Mouse (Mus musculus) T-helper 1 cell (primary cell): ENCODE measurements around the gene Cela3b.

ENCODE experiments used
- in situ Hi-C: fragments of 300-600 bp; cut with MboI, MseI; formaldehyde crosslinking; loops from one replicate; pipeline ENCODE4 v1.15.1; 2025; ENCODE audit warnings: high pct_unique_total_duplicates

The Cela3b gene

GRCm38 (mm10) chr4:137375314-137376278 lies 54.7 kb downstream of the Cela3b start:
- in situ Hi-C loops, result no loop called here

- in situ Hi-C loops, result loop anchor here (25.0 kb wide), 2 partner anchors 1286 to 1936 kb away; partner anchors contain the start of gene Rcan3
These were observed 56.6 kb downstream of the Cela3b start for GRCm38 (mm10) chr4:137373711-137374110.

DNA sequence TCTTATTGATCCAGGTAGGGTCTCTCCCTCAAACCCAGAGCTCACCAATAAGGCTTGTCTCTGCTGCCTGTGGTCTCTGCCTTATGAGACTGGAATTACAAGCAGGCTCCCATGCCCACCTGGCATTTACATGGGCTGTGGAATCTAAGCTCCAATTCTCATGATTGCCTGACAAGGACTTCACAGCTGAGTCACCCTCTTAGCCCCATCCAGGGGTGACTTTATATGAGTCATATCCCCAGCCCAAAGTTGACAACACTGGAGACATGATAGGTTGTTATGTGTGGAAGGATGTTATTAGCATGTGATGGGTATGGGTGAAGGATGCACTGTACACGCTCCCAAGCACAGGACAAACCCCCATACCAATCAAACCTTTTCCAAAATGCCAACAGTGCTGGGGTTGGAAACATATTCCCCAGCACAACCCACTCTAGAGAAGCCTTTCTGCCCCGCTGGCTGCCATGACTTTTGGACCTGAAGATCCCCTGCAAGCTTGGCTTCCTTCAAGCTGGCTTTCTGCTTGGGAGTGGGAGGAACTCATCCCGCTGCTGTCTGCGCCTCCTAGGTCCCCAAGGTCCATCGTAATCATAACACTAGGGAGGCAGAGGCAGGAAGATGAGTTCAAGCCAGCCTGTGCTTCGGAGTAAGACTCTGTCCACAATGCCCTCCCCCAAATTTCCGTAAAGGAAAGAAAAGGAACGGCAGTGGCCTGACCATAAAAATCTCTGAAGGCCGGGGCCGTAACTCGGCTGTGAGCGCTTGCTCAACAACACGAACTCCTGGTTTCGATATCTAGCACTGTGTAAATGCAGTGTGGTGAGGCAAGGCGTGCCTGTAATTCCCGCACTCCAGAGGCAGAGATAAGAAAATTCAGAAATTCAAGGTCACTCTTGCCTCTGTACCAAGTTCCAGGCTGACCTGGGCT lies 58.5 kb downstream of the Cela3b start:
- in situ Hi-C loops, result loop anchor here (25.0 kb wide), 2 partner anchors 1285 to 1935 kb away; partner anchors contain the start of gene Rcan3
